Mouse (Mus musculus): Measurements from ENCODE around the gene Rdh5.

Gene Rdh5

DNA sequence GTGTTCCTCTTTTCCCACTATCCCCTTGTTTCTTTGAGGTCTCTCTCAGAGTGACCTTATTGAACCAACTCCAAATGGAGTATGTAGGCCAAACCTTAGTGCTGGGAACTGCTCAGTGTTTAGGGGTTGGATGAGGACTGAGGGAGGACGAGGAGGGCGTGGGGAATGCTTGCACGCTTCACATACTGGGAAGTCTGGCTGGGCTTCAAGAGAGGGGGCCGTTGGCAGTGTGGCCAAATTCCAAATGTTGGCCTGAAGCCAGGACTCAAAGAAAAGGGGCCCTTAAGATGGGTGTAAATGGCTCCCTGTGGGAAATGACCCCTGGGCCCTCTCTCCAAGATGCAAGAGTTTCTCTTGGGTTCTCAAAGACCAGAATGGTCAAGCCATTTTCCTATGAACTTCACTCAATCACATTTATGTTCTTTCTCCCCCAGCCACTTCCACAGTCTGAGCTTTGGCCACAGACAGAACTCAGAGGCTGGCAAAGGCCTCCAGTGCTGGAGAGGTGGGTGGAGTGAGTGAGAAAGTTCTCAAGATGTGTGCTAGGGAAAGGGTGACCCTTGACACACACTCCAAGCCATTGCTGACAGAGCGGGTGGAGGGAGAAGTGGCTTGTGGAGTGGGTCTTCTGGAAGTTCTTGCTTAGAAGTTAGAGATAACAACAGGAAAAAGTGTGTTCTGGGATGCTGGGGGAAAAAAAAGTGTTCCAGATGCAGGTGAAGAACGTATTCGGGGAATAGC lies 7.1 kb upstream of the Rdh5 start:
- in situ Hi-C loops (cut with MboI), result no loop called here

DNA sequence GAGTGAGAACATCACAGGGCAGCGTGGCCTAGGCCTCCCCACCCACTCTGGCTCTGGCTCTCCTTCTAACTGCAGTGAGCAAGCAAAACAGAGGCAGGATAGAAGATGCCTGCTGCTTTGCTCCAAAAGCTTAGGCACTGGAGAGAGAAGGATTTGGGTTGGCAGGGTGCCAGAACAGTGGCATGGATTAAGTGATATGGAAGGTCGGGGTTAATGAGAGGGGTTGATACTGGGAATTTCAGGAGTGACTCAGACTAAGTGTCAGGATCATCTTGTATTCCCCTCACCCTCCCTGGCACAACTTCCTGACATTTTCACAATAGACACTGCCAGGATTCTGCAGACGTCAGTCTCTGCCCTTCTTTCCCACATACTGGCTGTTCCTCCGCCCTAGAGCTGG lies 5.7 kb upstream of the Rdh5 start:
- in situ Hi-C loops (cut with MboI), result no loop called here

- in situ Hi-C loops (cut with MboI), result no loop called here
Measured at GRCm38 (mm10) chr10:128923935-128924334, 1.2 kb upstream of the Rdh5 start, which contains the start of gene Bloc1s1. TSS of gene Bloc1s1 (minus strand) at chr10:128924035.

DNA sequence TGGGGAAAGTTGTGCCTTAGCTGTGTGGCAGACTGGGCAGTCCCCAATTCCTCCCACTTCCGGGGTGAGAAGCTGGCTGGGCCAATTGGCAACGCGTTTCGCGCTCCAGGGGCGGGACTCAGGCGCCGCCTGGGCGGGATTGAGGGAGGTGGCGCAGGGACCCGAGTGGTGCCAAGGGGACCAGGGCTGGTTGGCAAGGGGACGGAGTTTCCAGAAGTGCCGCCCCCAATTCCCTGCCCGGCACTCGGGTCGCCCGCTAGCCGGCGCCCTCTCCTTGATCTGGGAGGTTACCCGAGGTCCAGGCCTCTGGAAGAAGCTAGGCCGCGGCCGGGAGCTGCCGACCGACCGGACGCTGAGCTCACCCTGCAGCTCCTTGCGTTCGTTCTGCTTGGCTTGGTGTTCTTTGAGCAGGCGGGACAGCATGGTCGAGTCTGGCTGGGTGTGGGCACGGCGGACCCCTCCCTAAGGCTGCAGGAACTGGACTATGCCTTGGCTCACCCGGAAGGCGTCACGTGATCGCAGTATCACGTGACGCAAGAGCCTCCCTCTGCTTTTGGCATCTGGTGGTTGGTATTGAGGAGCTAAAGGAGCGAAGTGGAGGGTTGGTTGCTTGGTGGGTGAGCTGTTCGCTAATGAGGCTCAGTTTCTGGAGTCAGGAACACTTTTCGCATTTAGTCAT lies 464 bp upstream of the Rdh5 start:
- in situ Hi-C loops (cut with MboI), result no loop called here

DNA sequence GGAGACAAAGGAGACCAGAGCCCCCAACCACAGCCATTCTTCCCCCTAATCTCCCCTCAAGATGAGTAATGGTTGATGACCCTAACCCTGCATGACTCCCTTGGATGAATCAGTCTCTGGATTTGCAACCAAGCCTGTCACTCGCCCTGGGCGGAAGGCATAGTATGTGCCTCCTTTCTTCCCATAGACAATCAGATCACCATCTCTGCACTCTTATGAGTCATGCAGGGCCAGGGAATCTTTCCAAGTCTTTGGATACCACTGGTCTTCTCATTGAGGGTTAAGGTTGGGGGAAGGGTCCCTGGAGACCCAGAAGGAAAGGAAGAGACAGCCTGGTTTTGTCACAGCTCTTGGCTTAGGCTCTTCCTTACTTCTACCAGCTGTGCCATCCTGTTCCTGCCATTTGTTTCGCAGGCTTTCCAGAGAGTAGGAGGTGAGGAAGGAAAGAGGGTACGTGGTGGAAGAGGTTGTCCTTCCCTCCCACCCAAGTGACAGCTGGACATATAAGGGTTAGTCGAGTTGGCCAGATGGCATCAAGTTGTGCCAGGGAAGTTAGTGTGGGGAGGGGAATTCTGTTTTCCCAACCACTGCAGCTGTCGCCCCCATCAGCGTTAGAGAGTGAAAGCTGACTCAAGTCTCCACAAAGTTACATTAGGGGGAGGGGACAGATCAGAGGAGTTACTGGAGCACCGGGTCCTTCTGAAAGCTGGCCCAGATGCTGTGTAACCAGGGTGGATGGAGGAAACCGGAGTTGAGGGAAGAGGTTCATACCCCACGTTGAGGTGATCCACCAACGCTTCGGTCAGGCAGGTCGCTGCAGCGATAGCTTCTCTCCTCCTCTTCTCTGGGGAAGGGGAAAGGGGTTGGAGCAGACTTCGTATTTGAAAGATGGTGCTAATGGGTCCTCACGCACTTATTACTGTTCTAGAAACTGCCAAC lies 536 bp downstream of the Rdh5 start:
- in situ Hi-C loops (cut with MboI), result no loop called here

GRCm38 (mm10) chr10:128921251-128921650 lies 1.4 kb downstream of the Rdh5 start:
- in situ Hi-C loops (cut with MboI), result no loop called here

DNA sequence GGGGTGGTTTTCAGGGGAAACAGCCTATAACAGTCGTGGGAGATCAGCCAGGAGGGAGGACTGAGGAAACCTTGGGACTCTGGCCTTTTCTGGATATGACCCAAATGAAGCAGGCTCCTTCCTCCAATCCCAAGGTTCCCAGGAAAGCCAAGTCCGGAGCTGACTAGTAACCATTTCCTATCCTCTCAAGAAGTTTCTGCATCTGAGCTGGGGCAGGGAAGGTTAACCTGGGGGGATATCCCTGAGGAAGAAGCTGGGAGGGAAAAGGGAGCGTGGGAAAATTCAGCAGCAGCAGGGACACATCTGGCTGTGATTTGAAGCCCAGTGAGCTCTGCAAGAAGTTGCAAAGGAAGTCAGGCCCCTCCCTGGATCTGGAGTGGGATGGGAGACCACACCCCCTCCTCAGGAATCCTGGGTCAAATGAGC lies 1.9 kb downstream of the Rdh5 start:
- in situ Hi-C loops (cut with MboI), result no loop called here

GRCm38 (mm10) chr10:128919966-128920365 lies 2.7 kb downstream of the Rdh5 start:
- in situ Hi-C loops (cut with MboI), result no loop called here

- in situ Hi-C loops (cut with MboI), result no loop called here
Measured at GRCm38 (mm10) chr10:128919203-128919631, 3.5 kb downstream of the Rdh5 start.

DNA sequence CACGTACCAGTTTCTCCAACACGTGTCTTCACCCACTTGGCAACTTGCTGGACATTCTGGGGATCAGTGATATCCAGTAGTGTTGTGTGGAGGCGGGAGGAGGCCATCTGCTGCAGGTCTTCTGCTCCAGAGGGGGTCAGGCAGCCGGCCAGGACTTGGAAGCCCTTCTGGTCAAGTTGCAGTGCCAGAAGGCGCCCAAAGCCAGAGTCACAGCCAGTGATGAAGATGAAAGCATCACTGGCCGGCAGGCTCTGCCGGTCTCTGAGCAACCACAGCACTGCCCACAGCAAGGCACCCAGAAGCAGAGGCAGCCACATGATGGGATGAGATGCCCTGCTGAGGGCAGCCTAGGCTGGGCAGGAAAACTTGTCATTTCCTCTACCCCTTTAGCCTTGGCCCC lies 4.4 kb downstream of the Rdh5 start:
- in situ Hi-C loops (cut with MboI), result no loop called here

DNA sequence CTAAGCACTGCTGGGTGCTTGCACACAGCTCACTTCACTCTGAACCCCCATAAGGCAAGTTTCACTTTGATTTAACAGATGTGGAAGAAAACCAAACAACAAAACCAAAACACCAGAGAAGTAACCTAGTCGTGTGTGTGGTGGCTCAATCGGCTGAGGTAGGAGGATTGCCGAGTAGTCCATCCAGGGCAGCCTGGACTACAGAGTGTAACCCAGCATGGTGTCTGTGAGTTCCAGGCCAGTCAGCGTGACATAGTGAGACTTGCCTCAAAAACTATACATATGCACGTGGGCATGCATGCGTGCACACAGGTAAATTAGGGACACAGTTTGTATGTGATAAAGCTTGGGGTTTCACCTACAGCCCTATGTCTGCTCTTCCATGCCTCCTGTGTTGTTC lies 5.3 kb downstream of the Rdh5 start:
- in situ Hi-C loops (cut with MboI), result no loop called here

DNA sequence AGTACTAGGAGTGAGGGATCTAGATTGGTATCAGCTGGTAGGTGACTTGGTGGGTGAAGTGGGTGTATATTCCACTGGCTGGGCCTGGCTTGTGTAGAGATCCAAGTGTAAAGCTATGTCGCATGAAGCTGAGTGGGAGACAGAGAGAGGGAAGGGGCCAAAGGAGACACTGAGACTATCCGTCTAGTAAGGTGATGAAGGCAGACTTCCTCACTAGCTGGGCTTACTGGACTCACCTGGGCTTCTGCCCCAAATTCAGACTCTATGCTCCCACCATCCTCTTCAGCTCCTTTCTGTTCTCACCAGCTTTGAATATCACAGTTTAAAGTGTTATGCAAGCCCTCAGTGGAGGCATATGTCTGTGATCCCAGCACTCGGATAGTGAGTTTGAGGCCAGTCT lies 6.0 kb downstream of the Rdh5 start:
- in situ Hi-C loops (cut with MboI), result no loop called here

DNA sequence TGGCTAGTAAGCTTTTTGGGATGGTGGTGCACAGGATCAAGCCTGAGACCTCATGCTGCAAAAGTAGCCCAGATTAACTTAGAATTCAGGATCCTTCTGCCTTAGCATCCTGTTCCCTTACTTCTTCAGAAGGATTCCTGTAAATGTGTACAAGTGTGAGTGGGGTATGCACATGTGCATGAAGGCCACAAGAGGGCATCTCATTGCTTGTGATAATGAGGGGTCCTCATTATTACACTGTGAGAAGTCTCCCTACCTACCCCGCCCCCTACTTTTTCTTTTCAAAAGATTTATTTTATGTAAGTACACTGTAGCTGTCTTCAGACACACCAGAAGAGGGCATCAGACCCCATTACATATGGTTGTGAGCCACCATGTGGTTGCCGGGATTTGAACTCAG lies 7.1 kb downstream of the Rdh5 start:
- in situ Hi-C loops (cut with MboI), result no loop called here

DNA sequence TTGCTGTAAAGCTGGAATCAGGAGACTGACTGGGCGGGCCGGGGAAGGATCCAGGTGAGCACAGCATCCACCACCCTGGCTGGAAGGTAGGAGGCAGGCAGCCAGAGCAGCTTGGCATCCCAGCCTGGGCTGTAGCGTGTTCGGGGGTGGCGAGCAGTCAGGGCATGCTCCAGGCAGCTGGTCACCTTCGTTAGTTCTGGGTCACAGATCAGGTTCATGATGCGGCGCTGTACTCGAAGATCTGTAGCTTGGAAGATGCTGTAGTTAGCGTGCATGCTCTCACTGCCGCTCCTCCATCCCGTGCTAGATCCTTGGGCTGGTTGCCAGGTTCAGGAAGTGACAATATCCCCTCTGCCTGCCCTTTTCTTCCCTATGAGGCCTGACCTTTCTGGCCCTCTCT lies 9.0 kb downstream of the Rdh5 start:
- in situ Hi-C loops (cut with MboI), result no loop called here

GRCm38 (mm10) chr10:128913219-128913618 lies 9.5 kb downstream of the Rdh5 start:
- in situ Hi-C loops (cut with MboI), result no loop called here

- in situ Hi-C loops (cut with MboI), result no loop called here
Measured at GRCm38 (mm10) chr10:128912791-128913190, 9.9 kb downstream of the Rdh5 start.

- in situ Hi-C loops (cut with MboI), result no loop called here
Measured at GRCm38 (mm10) chr10:128912268-128912667, 10.4 kb downstream of the Rdh5 start.

- in situ Hi-C loops (cut with MboI), result no loop called here
Measured at GRCm38 (mm10) chr10:128911430-128911829, 11.3 kb downstream of the Rdh5 start.

GRCm38 (mm10) chr10:128910066-128910841 lies 12.4 kb downstream of the Rdh5 start:
- in situ Hi-C loops (cut with MboI), result no loop called here

- in situ Hi-C loops (cut with MboI), result no loop called here
Measured at GRCm38 (mm10) chr10:128909567-128910028, 13.1 kb downstream of the Rdh5 start.

DNA sequence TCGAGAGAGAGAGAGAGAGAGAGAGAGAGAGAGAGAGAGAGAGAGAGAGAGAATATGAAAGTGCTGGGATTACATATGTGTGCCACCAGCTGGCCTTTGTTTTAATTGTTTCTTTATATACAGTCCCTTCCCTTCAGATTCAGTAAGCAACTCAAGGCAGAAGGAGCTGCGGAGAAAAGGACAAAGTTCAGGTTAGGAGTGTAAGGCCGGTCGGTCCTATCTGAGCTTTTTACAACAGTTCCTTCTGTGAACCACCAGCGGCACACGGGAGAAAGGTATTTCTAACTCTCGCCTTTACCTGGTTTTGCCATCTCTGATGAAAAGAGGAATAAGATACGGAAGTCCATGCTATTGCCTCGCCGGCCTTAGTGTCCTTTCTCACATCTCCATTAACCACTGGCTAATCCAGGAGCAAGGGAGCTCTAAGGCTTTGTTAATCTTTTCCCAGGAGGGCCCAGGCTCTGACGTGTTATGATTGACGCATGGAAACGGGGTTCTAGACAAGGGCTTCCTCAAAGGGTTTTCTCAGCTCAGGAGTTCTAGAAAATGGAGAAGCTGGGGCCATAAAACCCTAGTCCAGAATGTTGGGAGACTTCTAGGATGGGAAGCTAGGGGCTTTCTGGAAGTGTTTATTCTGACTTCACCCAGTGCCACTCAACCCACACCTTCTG lies 13.8 kb downstream of the Rdh5 start:
- in situ Hi-C loops (cut with MboI), result no loop called here
